Mouse (Mus musculus) MEL (cell line): ENCODE measurements at regions not wholly inside any gene's neighbourhood (a gene's known extent, or its start where the extent isn't known, plus 50 kb on each side); places are given as distances from the start of the nearest gene placed in this dataset.

ENCODE experiments used
- CTCF ChIP-seq, 3 experiments: IDR thresholded peaks in 2 of 3; conservative IDR thresholded peaks in 1 of 3; 2 replicates each; pipeline ENCODE4 v1.5.1; 2011 to 2012; ENCODE audit warnings: low read length in 3 of 3, low read depth in 2 of 3, mild to moderate bottlenecking in 2 of 3, improper control_type of control experiment in 1 of 3, inconsistent platforms in 1 of 3, mixed read lengths in 1 of 3, moderate library complexity in 1 of 3; ENCODE audit not compliant: control insufficient read depth in 1 of 3, insufficient read depth in 1 of 3, poor library complexity in 1 of 3, severe bottlenecking in 1 of 3
- EP300 ChIP-seq, 2 experiments: IDR thresholded peaks; 2 replicates each; pipeline ENCODE4 v1.6.1; 2011; ENCODE audit warnings: improper control_type of control experiment in 2 of 2, low read length in 2 of 2, low read depth in 1 of 2, mild to moderate bottlenecking in 1 of 2
- MXI1 ChIP-seq: IDR thresholded peaks from 2 replicates; pipeline ENCODE4 v1.6.1; 2011; ENCODE audit warnings: mild to moderate bottlenecking, low read depth, low read length, improper control_type of control experiment
- MYC ChIP-seq: IDR thresholded peaks from 2 replicates; pipeline ENCODE4 v1.6.1; 2011; ENCODE audit warnings: low read depth, mild to moderate bottlenecking, low read length, improper control_type of control experiment, moderate library complexity
- NELFE ChIP-seq: IDR thresholded peaks from 2 replicates; pipeline ENCODE4 v1.6.1; 2011; ENCODE audit warnings: low read depth, low read length, improper control_type of control experiment
- TBP ChIP-seq: IDR thresholded peaks from 2 replicates; pipeline ENCODE4 v1.8.0; 2011; ENCODE audit warnings: low read depth, low read length, improper control_type of control experiment
- TCF12 ChIP-seq: IDR thresholded peaks from 2 replicates; pipeline ENCODE4 v1.6.1; 2014; ENCODE audit warnings: low read depth, mild to moderate bottlenecking, inconsistent platforms, low read length, improper control_type of control experiment, moderate library complexity
- UBTF ChIP-seq: IDR thresholded peaks from 2 replicates; pipeline ENCODE4 v1.6.1; 2012; ENCODE audit warnings: low read depth, mild to moderate bottlenecking, inconsistent platforms, low read length, improper control_type of control experiment, moderate library complexity, borderline replicate concordance; ENCODE audit not compliant: insufficient read depth

DNA sequence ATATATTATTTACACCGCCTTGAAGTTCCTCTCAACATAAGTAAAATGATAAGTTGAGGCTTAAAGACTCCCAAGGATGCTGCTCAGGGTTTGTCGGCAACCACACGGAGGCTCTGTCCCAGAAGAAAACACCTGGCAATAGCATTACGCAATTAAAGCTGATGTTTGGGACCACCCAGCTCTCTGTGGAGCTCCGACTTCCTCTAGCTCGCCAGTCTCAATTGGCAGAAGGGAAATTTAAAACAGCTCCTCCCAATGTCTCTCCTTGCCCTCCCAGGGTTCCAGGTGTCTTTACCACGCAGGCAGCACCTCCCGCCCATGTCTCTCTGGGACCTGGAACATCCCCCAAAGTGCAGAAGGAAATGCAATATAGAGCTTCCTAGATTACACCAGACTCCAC is 701.1 kb downstream of the Slc4a3 start:
- TF ChIP-seq EP300 (IDR thresholded peaks at IDR 0.05; ENCODE audit: low read depth in 1 of 2, low read length in 2 of 2): no peak
- no peak for TF ChIP-seq CTCF (IDR thresholded peaks at IDR 0.05 in 2 of 3, conservative IDR thresholded peaks at IDR 0.05 in 1 of 3; ENCODE audit: control insufficient read depth in 1 of 3, insufficient read depth in 1 of 3, low read depth in 2 of 3, low read length in 3 of 3, poor library complexity in 1 of 3, severe bottlenecking in 1 of 3)
- TF ChIP-seq TCF12: no peak
- TF ChIP-seq NELFE: no peak
- TF ChIP-seq UBTF: no peak
- TF ChIP-seq TBP: no peak
- no peak for TF ChIP-seq MXI1
- TF ChIP-seq MYC: no peak
